Mouse (Mus musculus) CH12.LX (cell line): ENCODE results near the gene Tmc3. TPM values are rescaled to one million over a fixed set of nuclear protein-coding genes. Genes with fewer than 3 reads are reported as not detected.

ENCODE experiments used
- DNase-seq: peaks from one replicate; pipeline ENCODE4 v3.0.0-alpha.2; 2013; ENCODE audit errors: extremely low read depth
- H3K27ac ChIP-seq: 2 replicates; pipeline ENCODE4 v1.5.1; 2012; ENCODE audit warnings: low read depth, mild to moderate bottlenecking, control low read depth, moderate library complexity; ENCODE audit not compliant: insufficient read depth
- H3K27me3 ChIP-seq: replicated peaks from 2 replicates; pipeline ENCODE3; 2012; ENCODE audit warnings: inconsistent platforms
- H3K36me3 ChIP-seq, 2 experiments: replicated peaks in 1 of 2; 2 replicates each; pipeline versions ENCODE3 to v1.6.1; 2012; ENCODE audit warnings: inconsistent platforms in 1 of 2, low read length in 1 of 2, mild to moderate bottlenecking in 1 of 2, mixed read lengths in 1 of 2, moderate library complexity in 1 of 2; ENCODE audit not compliant: control insufficient read depth in 1 of 2, insufficient read depth in 1 of 2
- H3K4me1 ChIP-seq, 2 experiments: 2 replicates each; pipeline ENCODE4 v1.6.1; 2012; ENCODE audit warnings: inconsistent platforms in 1 of 2, moderate library complexity in 1 of 2; ENCODE audit not compliant: insufficient read depth in 2 of 2, control insufficient read depth in 1 of 2
- H3K4me2 ChIP-seq: 2 replicates; pipeline ENCODE4 v1.6.1; 2012; ENCODE audit warnings: low read depth, mild to moderate bottlenecking, control low read depth; ENCODE audit not compliant: poor library complexity, insufficient read depth, severe bottlenecking
- H3K4me3 ChIP-seq, 3 experiments: fragments of 150-350 bp in 1 of 3; sonication (generic) in 1 of 3; replicated peaks in 1 of 3; 2 replicates each; pipeline versions ENCODE3 to v1.5.1; 2011 to 2012; ENCODE audit warnings: low read depth in 2 of 3, low read length in 2 of 3, mild to moderate bottlenecking in 2 of 3, moderate library complexity in 2 of 3, control low read depth in 1 of 3, improper control_type of control experiment in 1 of 3, inconsistent platforms in 1 of 3, mixed read lengths in 1 of 3; ENCODE audit not compliant: poor library complexity in 1 of 3
- H3K79me2 ChIP-seq: replicated peaks from 2 replicates; pipeline ENCODE4 v1.6.1; 2012; ENCODE audit warnings: mild to moderate bottlenecking, moderate library complexity; ENCODE audit not compliant: control insufficient read depth, poor library complexity, insufficient read depth, severe bottlenecking; ENCODE audit errors: extremely low read depth
- H3K9ac ChIP-seq: 2 replicates; pipeline ENCODE4 v1.6.1; 2012; ENCODE audit warnings: low read depth, mild to moderate bottlenecking, control low read depth, moderate library complexity; ENCODE audit not compliant: insufficient read depth
- H3K9me3 ChIP-seq: replicated peaks from 2 replicates; pipeline ENCODE3; 2012; ENCODE audit warnings: low read length, inconsistent platforms, mixed read lengths
- BHLHE40 ChIP-seq: IDR thresholded peaks from 2 replicates; pipeline ENCODE4 v1.6.1; 2011; ENCODE audit warnings: mild to moderate bottlenecking, low read depth, low read length, improper control_type of control experiment
- E2F4 ChIP-seq: IDR thresholded peaks from 2 replicates; pipeline ENCODE4 v1.6.1; 2011; ENCODE audit warnings: low read depth, low read length, improper control_type of control experiment; ENCODE audit not compliant: insufficient replicate concordance
- ETS1 ChIP-seq: conservative IDR thresholded peaks from 2 replicates; pipeline ENCODE4 v1.6.1; 2012; ENCODE audit warnings: low read depth, mild to moderate bottlenecking, inconsistent platforms, low read length, improper control_type of control experiment, moderate library complexity
- HCFC1 ChIP-seq: IDR thresholded peaks from 2 replicates; pipeline ENCODE4 v1.6.1; 2012; ENCODE audit warnings: low read depth, mild to moderate bottlenecking, inconsistent platforms, low read length, improper control_type of control experiment
- JUN ChIP-seq: IDR thresholded peaks from 2 replicates; pipeline ENCODE4 v1.6.1; 2011; ENCODE audit warnings: low read depth, mild to moderate bottlenecking, low read length, improper control_type of control experiment, moderate library complexity; ENCODE audit not compliant: insufficient read depth
- JUND ChIP-seq: conservative IDR thresholded peaks from 2 replicates; pipeline ENCODE4 v1.6.1; 2011; ENCODE audit warnings: low read depth, low read length, improper control_type of control experiment
- MAX ChIP-seq: IDR thresholded peaks from 2 replicates; pipeline ENCODE4 v1.6.1; 2011; ENCODE audit warnings: low read length, improper control_type of control experiment
- MAZ ChIP-seq: IDR thresholded peaks from 2 replicates; pipeline ENCODE4 v1.6.1; 2012; ENCODE audit warnings: low read depth, mild to moderate bottlenecking, inconsistent platforms, low read length, improper control_type of control experiment, moderate library complexity
- MEF2A ChIP-seq: IDR thresholded peaks from 2 replicates; pipeline ENCODE4 v1.6.1; 2014; ENCODE audit warnings: low read depth, mild to moderate bottlenecking, inconsistent platforms, low read length, improper control_type of control experiment, borderline replicate concordance
- MXI1 ChIP-seq: IDR thresholded peaks from 2 replicates; pipeline ENCODE4 v1.6.1; 2011; ENCODE audit warnings: mild to moderate bottlenecking, low read depth, low read length, improper control_type of control experiment
- NELFE ChIP-seq: IDR thresholded peaks from 2 replicates; pipeline ENCODE4 v1.6.1; 2011; ENCODE audit warnings: low read depth, low read length, improper control_type of control experiment
- NRF1 ChIP-seq: IDR thresholded peaks from 2 replicates; pipeline ENCODE4 v1.6.1; 2014; ENCODE audit warnings: low read depth, mild to moderate bottlenecking, inconsistent platforms, low read length, improper control_type of control experiment, moderate library complexity
- PAX5 ChIP-seq: IDR thresholded peaks from 2 replicates; pipeline ENCODE4 v1.6.1; 2012; ENCODE audit warnings: low read length, inconsistent platforms, mixed read lengths
- POLR2AphosphoS2 ChIP-seq: IDR thresholded peaks from 2 replicates; pipeline ENCODE4 v1.6.1; 2011; ENCODE audit warnings: low read depth, low read length, improper control_type of control experiment
- RAD21 ChIP-seq: IDR thresholded peaks from 2 replicates; pipeline ENCODE4 v1.6.1; 2011; ENCODE audit warnings: low read depth, mild to moderate bottlenecking, low read length, improper control_type of control experiment, moderate library complexity
- SIN3A ChIP-seq: IDR thresholded peaks from 2 replicates; pipeline ENCODE4 v1.6.1; 2012; ENCODE audit warnings: low read length, improper control_type of control experiment, inconsistent platforms
- TCF12 ChIP-seq: IDR thresholded peaks from 2 replicates; pipeline ENCODE4 v1.6.1; 2014; ENCODE audit warnings: low read depth, mild to moderate bottlenecking, inconsistent platforms, low read length, improper control_type of control experiment
- UBTF ChIP-seq: IDR thresholded peaks from 2 replicates; pipeline ENCODE4 v1.6.1; 2012; ENCODE audit warnings: low read depth, mild to moderate bottlenecking, inconsistent platforms, low read length, improper control_type of control experiment, moderate library complexity
- ZMIZ1 ChIP-seq: IDR thresholded peaks from 2 replicates; pipeline ENCODE4 v1.6.1; 2012; ENCODE audit warnings: low read depth, mild to moderate bottlenecking, inconsistent platforms, low read length, improper control_type of control experiment
- dilution Hi-C: fragments of 300-500 bp; cut with MboI; formaldehyde crosslinking; loops from 2 replicates; pipeline ENCODE4 v1.14.3; 2020; ENCODE audit warnings: low sequenced_read_pairs; ENCODE audit not compliant: extremely low pct_unique_long_range_greater_than_20kb, extremely low pct_ligation_motif_present
- in situ Hi-C: fragments of 300-500 bp; cut with MboI; formaldehyde crosslinking; loops from 3 replicates; pipeline ENCODE4 v1.14.3; 2019; ENCODE audit warnings: low sequenced_read_pairs, low pct_ligation_motif_present, low pct_unique_long_range_greater_than_20kb, mixed read lengths
- polyA plus RNA-seq: library from polyadenylated mRNA; unstranded; fragments of >175 nt; gene quantifications from 2 replicates; pipeline ENCODE4 v1.2.1, GENCODE M21; 2012; ENCODE audit warnings: low read depth; ENCODE audit not compliant: insufficient read length
- total RNA-seq, 2 experiments: library from RNA; depleted of rRNA; stranded (reverse); fragments of 300-350 nt in 1 of 2; fragments of >200 nt in 1 of 2; gene quantifications; 2 replicates each; pipeline ENCODE4 v1.2.3; 2012 to 2014

Tmc3 gene
- total and polyA plus RNA-seq, 3 experiments: 1.2 to 3.0 (median 2.2) TPM

DNA sequence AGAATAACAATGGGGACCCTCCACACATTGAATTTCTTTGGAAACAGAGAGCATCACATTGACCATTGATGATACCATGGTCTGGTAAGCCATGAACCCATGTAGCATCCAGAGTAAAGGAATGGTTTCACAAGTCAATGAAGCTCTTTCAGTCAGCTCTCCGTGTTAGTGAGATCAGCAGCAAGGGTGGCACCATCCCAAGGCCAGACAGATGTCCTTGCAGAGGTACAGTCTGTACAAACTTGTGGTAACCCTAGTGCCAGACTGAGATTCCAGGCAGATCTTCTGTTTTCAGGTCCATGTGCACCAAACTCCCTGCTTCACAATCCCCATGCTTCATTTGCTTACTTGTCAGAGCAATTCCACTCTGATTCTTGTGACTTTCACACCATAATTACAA lies 39.3 kb downstream of the Tmc3 start:
- Histone ChIP-seq H3K36me3 (peaks cover 11 to 69% of the 10 kb centered on the region in 2 experiments), H3K27me3 (no peaks in the 10 kb centered on the region), H3K4me3 (no peak overlapping the region), H3K4me1 (peaks cover 2 to 14% of the 10 kb centered on the region in 2 experiments; a peak in 1 of 4 replicates), H3K9ac (no peak overlapping the region), H3K9me3 (no peaks in the 10 kb centered on the region), H3K79me2 (no peaks in the 10 kb centered on the region), H3K27ac (no peak overlapping the region), H3K4me2 (no peak overlapping the region)
- no peak for DNase-seq
- dilution Hi-C loops (no loop called here), in situ Hi-C loops (no loop called here)
- no peak for TF ChIP-seq NRF1
- TF ChIP-seq MEF2A: no peak
- TF ChIP-seq ZMIZ1: no peak
- no peak for TF ChIP-seq HCFC1
- no peak for TF ChIP-seq UBTF
- TF ChIP-seq ETS1: no peak
- no peak for TF ChIP-seq MAX
- no peak for TF ChIP-seq NELFE
- no peak for TF ChIP-seq SIN3A
- TF ChIP-seq TCF12: no peak
- TF ChIP-seq E2F4: no peak
- no peak for TF ChIP-seq RAD21
- TF ChIP-seq MAZ: no peak
- TF ChIP-seq JUN: no peak
- no peak for TF ChIP-seq PAX5
- no peak for TF ChIP-seq POLR2AphosphoS2
- TF ChIP-seq MXI1: no peak

GRCm38 (mm10) chr7:83626557-83627257 lies 42.0 kb downstream of the Tmc3 start:
- H3K27me3 ChIP-seq: no peaks in the 10 kb centered on the region
- in situ Hi-C loops: no loop called here
- DNase-seq: no peak
- H3K27ac ChIP-seq: no peak overlapping the region
- no peaks in the 10 kb centered on the region; the same call in 1 of the 2 replicates for H3K79me2 ChIP-seq
- dilution Hi-C loops: no loop called here
- peaks cover 2 to 28% of the 10 kb centered on the region in 2 experiments; a peak in 3 of 4 replicates for H3K4me1 ChIP-seq
- no peak overlapping the region for H3K4me2 ChIP-seq
- no peaks in the 10 kb centered on the region for H3K9me3 ChIP-seq
- no peak overlapping the region for H3K4me3 ChIP-seq
- peaks cover 11 to 52% of the 10 kb centered on the region in 2 experiments for H3K36me3 ChIP-seq
- TF ChIP-seq BHLHE40 (no peak), MXI1 (no peak), JUND (no peak)
- TF ChIP-seq, all 38 proteins: peak for 0
- H3K9ac ChIP-seq: no peak overlapping the region
